Mouse (Mus musculus) urinary bladder, postnatal 10 days (tissue): ENCODE data around the gene 1810037I17Rik.
"Not testable (repeated sequence)": the region's sequence is repeated elsewhere in the genome, so short reads cannot be mapped to it uniquely, and the experiment has no call there.

Experiments used
- DNase-seq: peaks from one replicate; pipeline ENCODE4 v3.0.0; 2022; ENCODE audit warnings: low spot score

Gene 1810037I17Rik

DNA sequence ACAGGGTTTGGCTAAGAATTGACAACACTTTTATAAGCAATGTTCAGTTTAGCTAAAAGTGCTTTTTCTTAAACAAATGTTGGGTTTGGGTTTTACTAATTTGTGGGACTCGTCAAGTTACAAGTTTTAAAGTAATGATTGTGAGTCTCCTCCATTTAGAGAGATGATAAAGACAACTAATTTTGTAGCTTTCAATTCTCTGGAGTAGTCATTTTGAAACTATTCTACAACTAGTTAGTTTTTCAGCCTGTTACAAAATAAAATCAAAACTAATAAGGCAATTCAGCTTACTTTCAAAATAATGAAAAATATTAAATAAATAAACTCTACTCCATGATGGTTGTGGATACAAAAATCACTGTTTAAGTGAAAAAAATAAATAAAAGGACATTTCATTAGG lies 8.5 kb downstream of the 1810037I17Rik start:
- DNase-seq: no peak

- not testable (repeated sequence) for DNase-seq
These were observed 13.2 kb downstream of the 1810037I17Rik start for GRCm38 (mm10) chr3:122937176-122937575.

DNA sequence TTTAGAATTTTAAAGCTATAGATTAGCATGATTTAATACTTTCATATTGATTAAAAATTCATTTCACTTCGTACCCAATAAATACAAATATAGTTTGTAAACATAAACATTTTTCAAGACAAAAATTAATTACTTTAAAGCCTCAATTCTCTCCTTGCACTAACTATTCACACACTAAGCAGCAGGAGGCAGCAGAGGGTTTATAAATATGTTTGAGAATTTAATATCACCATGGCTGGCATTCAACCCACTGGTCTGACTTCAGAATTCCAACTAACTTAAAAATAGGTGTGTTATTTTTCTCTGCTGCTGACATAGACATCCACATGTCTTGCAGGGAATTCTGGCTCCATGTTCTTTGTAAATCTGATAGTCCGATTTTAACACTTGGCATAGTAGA lies 15.2 kb downstream of the 1810037I17Rik start:
- DNase-seq: no peak

GRCm38 (mm10) chr3:122943387-122943890 lies 19.4 kb downstream of the 1810037I17Rik start:
- DNase-seq: no peak

DNA sequence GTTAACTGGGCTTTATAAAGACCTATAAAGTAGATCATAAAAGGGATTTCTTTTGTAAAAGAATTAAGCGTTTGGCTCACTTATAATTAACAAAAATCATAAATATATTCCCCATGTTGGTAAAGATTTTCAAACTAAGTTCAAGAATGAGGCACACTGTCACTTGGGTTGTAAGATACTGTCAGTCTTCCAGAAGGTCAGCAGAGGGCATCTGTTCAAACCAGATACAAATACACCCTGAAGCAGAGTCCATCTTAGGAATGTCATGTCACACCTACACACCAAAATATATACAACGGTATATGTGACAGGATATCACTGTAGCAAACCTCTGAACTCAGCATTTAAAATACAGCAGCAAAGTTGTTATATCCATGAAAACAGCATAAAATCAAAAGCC lies 26.1 kb downstream of the 1810037I17Rik start:
- no peak for DNase-seq

DNA sequence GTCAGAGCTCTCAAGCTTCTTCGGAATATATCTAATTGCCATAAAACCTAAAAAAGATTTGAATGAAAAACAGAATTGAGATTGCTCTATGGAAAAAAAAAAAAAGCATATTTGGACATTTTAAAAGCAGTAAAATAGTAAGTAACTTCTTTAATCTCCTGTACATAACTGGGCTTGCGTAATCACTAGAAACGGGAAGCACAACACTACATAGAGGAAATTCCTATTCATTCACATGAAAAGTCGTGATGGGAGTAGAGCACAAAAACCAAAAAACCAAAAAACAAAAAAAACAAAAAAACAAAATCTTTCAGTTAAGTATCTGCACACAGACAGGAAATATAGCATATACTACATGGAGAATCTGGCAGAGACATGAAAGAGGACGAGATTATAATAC lies 40.3 kb downstream of the 1810037I17Rik start:
- no peak for DNase-seq

DNA sequence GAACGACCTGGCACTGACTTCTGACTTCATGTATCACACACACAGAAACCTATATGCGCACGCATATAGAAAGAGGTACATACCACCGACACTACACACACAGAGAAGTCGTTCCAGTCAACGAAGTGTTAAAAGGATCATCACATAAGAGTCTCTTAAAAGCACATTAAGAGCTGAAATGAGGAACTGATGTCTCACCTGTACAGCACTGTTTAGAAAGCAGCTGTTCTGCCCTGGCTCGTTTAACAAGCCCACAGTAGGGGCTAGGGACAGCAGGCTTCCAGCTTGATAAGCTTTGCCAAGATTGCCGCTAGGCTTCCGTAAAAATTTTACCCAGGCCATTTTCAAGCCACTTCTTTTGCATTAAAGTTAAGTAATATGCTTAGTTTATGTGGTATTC lies 44.4 kb downstream of the 1810037I17Rik start:
- no peak for DNase-seq

GRCm38 (mm10) chr3:122972126-122972822 lies 48.3 kb downstream of the 1810037I17Rik start:
- no peak for DNase-seq

DNA sequence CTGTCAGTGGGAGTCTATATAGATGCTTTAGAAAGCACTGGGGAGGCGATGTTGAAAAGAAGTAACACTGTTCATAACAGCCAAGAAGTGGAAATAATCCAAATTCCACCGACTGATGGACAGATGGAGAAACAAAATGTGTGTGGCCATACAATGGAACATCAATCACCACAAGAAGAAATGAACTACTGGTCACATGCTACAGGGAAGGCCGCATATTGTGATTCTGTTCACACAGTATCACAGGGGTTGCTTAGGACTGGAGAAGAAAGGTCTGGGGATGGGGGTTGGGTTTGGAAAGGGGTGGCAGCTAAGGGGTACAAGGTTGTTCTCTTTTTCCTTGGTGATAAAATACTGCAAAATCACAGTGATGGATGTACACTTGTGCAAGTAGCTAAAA lies 50.8 kb downstream of the 1810037I17Rik start:
- no peak for DNase-seq

DNA sequence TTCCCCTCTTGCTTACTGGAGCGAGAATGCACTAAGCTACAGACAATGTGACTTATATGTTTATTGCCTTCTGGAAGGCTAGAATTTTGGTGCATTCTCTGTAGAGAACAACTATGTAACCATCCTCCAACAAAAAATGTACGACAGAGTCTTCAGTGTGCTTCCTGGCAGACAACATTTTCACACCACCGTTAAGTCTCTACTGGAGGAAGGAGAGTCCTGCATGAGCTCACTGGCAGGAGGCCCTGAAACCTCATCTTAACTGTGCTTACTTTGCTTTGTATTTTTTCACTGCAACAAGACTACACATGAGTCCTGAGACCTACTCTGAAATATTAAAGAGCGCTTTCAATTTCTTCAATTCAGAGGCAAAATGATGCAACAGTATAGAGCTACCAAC lies 51.4 kb downstream of the 1810037I17Rik start:
- DNase-seq: no peak
